Mouse (Mus musculus) ES-E14 (cell line): ENCODE results near the gene Dclk2.

Experiments
- MAFK ChIP-seq: IDR thresholded peaks from 2 replicates; pipeline ENCODE4 v1.6.1; 2014; ENCODE audit warnings: mild to moderate bottlenecking, low read depth, low read length, inconsistent platforms; ENCODE audit not compliant: insufficient read depth
- ZC3H11A ChIP-seq: IDR thresholded peaks from 2 replicates; pipeline ENCODE4 v1.6.1; 2012; ENCODE audit warnings: low read depth, mild to moderate bottlenecking, inconsistent platforms, low read length, borderline replicate concordance
- ZNF384 ChIP-seq: IDR thresholded peaks from 2 replicates; pipeline ENCODE4 v1.6.1; 2012; ENCODE audit warnings: low read depth, low read length, inconsistent platforms

DNA sequence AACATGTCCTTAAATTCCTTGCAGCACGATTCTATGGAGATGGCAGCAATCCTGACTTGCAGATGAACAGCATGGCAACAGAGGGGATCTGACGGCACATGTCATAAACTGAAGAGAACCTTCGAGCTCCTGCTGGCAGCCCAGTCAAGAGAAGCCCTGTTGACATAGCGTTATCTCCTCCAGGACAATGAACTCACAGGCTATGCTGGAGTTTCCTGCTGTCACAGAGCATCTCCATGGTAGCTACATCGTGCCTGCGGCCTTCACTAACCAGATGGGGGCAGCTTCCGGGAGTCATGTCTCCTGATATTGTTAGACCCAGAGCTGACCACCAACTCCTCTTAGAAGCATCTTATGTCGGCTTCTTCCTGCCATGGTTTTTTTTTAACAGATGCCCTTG, 117.8 kb downstream of the Dclk2 start:
- TF ChIP-seq MAFK (no peak), ZC3H11A (no peak), ZNF384 (no peak)
